Mouse (Mus musculus) left cerebral cortex, adult 2 months (tissue): ENCODE measurements around the gene Sct. TPM values are rescaled to one million over a fixed set of nuclear protein-coding genes. Genes with fewer than 3 reads are reported as not detected.
"Not testable (repeated sequence)": the region's sequence is repeated elsewhere in the genome, so short reads cannot be mapped to it uniquely, and the experiment has no call there.

ENCODE experiments used
- DNase-seq, 2 experiments: peaks; one replicate each; pipeline ENCODE4 v3.0.0; 2021 to 2022; ENCODE audit warnings: low spot score in 2 of 2, mixed read lengths in 1 of 2; ENCODE audit errors: extremely low spot score in 1 of 2
- H3K27ac ChIP-seq: fragments of 200-600 bp; 2 replicates; pipeline ENCODE4 v1.8.1; 2022
- H3K4me3 ChIP-seq: fragments of 200-600 bp; 2 replicates; pipeline ENCODE4 v1.8.1; 2022
- CTCF ChIP-seq: fragments of 200-600 bp; IDR thresholded peaks from 2 replicates; pipeline ENCODE4 v1.8.1; 2022; ENCODE audit warnings: antibody characterized with exemption, mild to moderate bottlenecking, moderate library complexity
- intact Hi-C: fragments of 180-260 bp; cut with DNase I; formaldehyde crosslinking; loops from one replicate; pipeline ENCODE4 v1.15.1; 2025
- total RNA-seq, 2 experiments: library from RNA; stranded (reverse); gene quantifications; 2 replicates each; pipeline ENCODE4 v1.2.3; 2021

Gene Sct
- total RNA-seq, 2 experiments from 2014 or later, result not detected

GRCm38 (mm10) chr7:141263640-141264039 is 15.3 kb downstream of the Sct start:
- intact Hi-C loops, result no loop called here
- Histone ChIP-seq H3K4me3 (no peak overlapping the region), H3K27ac (no peak overlapping the region)
- no peak for TF ChIP-seq CTCF
- no peak for DNase-seq

DNA sequence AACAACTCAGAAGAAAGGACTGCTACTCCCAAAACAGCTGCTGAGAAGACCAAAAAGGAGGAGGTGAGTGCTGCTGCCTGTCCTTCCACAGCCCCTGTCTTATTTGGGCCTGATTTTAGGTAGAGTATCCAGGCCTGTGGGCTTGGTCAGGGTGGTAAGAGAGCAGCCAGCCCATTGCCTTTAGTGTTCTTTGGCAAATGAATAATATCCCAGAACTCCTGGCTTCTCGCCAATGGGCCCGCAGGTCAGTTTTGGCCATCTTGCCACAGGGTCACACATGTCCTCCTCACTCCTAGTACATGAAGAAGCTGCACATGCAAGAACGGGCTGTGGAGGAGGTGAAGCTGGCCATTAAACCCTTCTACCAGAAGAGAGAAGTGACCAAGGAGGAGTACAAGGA is 17.5 kb downstream of the Sct start:
- Histone ChIP-seq H3K27ac (no peak overlapping the region), H3K4me3 (no peak overlapping the region)
- no peak for DNase-seq
- TF ChIP-seq CTCF, result no peak
- intact Hi-C loops, result no loop called here

DNA sequence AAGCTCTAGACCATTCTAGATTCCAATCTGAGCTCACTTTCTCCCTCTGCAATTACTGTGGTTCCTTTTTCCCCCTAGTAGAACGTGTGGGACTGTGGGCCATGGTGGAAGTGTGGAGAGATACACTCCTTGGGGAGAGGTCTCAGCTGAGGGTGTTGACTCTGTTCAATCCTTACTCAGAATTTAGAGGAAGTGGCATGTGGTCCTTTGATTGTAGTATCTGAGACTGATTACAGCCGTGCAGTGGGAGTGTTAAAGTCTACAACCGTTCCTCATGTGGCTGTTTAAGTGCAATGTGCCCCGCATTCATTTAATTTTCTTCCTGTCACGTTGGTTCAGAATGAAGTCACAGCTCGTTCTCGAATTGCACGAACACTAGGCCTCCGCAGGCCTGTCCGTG is 22.8 kb downstream of the Sct start:
- no peak for DNase-seq
- intact Hi-C loops, result loop anchor here (5.0 kb wide), 1 partner anchor 51 kb away; no protein-coding TSS in a partner anchor
- no peak overlapping the region for H3K4me3 ChIP-seq

DNA sequence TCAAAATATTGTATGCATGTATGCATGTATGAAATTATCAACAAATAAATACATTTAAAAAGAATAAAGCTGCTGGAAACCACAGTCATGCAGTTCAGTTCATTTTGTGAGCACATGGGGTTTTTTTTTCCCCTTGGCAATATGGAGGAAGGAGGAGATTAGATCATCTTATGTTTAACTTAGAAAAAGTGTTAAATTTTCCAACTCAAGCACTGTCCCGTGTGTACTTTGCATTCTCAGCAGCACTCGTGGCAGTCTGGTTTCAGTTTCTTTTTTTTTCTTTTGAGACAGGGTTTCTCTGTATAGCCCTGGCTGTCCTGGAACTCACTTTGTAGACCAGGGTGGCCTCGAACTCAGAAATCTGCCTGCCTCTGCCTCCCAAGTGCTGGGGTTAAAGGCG is 28.4 kb downstream of the Sct start:
- DNase-seq, H3K27ac ChIP-seq, H3K4me3 ChIP-seq, intact Hi-C loops: not testable (repeated sequence)

More for the DNA sequence above, 22.8 kb downstream of the Sct start:
- no peak for TF ChIP-seq CTCF
- no peak overlapping the region for H3K27ac ChIP-seq

DNA sequence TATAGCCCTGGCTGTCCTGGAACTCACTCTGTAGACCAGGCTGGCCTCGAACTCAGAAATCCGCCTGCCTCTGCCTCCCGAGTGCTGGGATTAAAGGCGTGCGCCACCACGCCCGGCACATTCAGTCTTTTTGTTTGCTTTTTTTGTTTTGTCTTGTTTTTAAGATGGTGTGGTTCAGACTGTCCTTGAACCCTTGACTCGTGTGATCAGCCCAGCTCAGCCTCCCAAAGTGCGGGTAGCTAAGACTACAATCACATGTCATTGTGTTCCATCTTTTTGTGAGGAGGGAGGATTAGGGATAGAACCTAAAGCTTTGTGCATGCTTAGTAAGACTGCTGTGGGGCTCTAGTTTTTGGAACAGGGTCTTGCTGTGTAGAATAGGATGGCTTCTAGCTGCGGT is 47.4 kb downstream of the Sct start:
- DNase-seq, result no peak
- Histone ChIP-seq H3K4me3 (no peak overlapping the region), H3K27ac (no peak overlapping the region)
- intact Hi-C loops, result no loop called here
- no peak for TF ChIP-seq CTCF

DNA sequence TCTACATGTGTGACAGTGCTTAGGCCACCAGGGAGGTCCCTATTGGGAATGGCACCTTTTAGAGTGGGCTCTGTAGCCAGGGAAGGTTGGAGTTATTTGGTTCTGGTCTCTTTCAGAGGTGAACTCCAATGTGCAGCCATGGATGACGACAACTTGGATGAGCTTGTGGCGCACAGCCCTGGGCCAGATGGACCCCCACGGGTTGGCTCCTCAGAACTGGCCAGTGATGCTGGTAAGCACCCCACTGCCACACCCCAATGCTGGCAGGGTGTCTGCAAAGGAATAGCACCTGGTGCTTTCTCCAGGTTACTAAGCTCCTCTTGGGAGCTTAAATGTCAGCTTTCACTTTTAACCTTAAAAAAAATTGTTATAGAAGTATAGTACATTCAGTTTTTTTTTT is 47.8 kb downstream of the Sct start:
- Histone ChIP-seq H3K4me3 (no peak overlapping the region), H3K27ac (no peak overlapping the region)
- intact Hi-C loops, result no loop called here
- no peak for TF ChIP-seq CTCF
- DNase-seq, result no peak

- TF ChIP-seq CTCF, result no peak
- DNase-seq, result no peak
- no peak overlapping the region for H3K4me3 ChIP-seq
- no peak overlapping the region for H3K27ac ChIP-seq
- intact Hi-C loops, result no loop called here
Measured at GRCm38 (mm10) chr7:141230570-141230969, 48.4 kb downstream of the Sct start.

- no peak for DNase-seq
- intact Hi-C loops, result loop anchor here (2.0 kb wide), 1 partner anchor 133 kb away; no protein-coding TSS in a partner anchor
- H3K27ac ChIP-seq, result no peak overlapping the region
- H3K4me3 ChIP-seq, result peak overlapping the region; percentile 100
- TF ChIP-seq CTCF, result no peak
Measured at GRCm38 (mm10) chr7:141229702-141230101, 49.2 kb downstream of the Sct start.

Other genes starting within 250 kb of the Sct start
- 10 to 100 TPM; 87.4 to 95.9 TPM for gene B4galnt4, start 218.0 kb downstream of the Sct start, total RNA-seq
- not detected for gene Pkp3, start 200.9 kb downstream of the Sct start, total RNA-seq
- gene Sigirr, start 178.6 kb downstream of the Sct start, total RNA-seq, result 1 to 10 TPM; 1.7 to 3.4 TPM
- not detected for gene Ano9, start 161.3 kb downstream of the Sct start, total RNA-seq
- gene Ptdss2, start 156.8 kb downstream of the Sct start, total RNA-seq, result 10 to 100 TPM; 46.9 to 51.6 TPM
- gene Rnh1, start 106.3 kb downstream of the Sct start, total RNA-seq, result 10 to 100 TPM; 36.5 to 37.3 TPM
- 100 to 1,000 TPM; 219 to 244 TPM for gene Hras, start 85.1 kb downstream of the Sct start, total RNA-seq
- gene Lrrc56, start 85.0 kb downstream of the Sct start, total RNA-seq, result 1 to 10 TPM; 3.9 to 5.0 TPM
- gene Lmntd2, start 65.1 kb downstream of the Sct start, total RNA-seq, result not detected
- gene Rassf7, start 63.3 kb downstream of the Sct start, total RNA-seq, result 1 to 10 TPM in 1 of 2 experiments, under 1 TPM in 1; 0.94 to 1.3 TPM
- gene Phrf1, start 50.3 kb downstream of the Sct start, total RNA-seq, result 10 to 100 TPM; 70.5 to 77.2 TPM
- gene Irf7, start 12.7 kb downstream of the Sct start, total RNA-seq, result 1 to 10 TPM in 1 of 2 experiments, under 1 TPM in 1; 0.59 to 1.2 TPM
- not detected for gene Cdhr5, start 2.3 kb downstream of the Sct start, total RNA-seq
- gene Drd4, start 12.9 kb upstream of the Sct start, total RNA-seq, result under 1 TPM; 0.27 to 0.44 TPM
- gene Deaf1, start 48.6 kb upstream of the Sct start, total RNA-seq, result 10 to 100 TPM; 63.1 to 63.8 TPM
- gene Tmem80, start 48.6 kb upstream of the Sct start, total RNA-seq, result 10 to 100 TPM; 33.3 to 34.9 TPM
- gene Eps8l2, start 59.7 kb upstream of the Sct start, total RNA-seq, result 1 to 10 TPM; 3.6 to 5.3 TPM
- gene Taldo1, start 113.1 kb upstream of the Sct start, total RNA-seq, result 10 to 100 TPM; 87.5 to 90.9 TPM
- 10 to 100 TPM; 38.9 to 46.5 TPM for gene Gatd1, start 135.0 kb upstream of the Sct start, total RNA-seq
- 100 to 1,000 TPM; 279 to 288 TPM for gene Cend1, start 150.4 kb upstream of the Sct start, total RNA-seq
- gene Slc25a22, start 158.8 kb upstream of the Sct start, total RNA-seq, result 100 to 1,000 TPM; 253 to 262 TPM
- gene Pidd1, start 164.9 kb upstream of the Sct start, total RNA-seq, result 1 to 10 TPM in 1 of 2 experiments, under 1 TPM in 1; 0.93 to 1.2 TPM
- 100 to 1,000 TPM; 552 to 567 TPM for gene Rplp2, start 168.2 kb upstream of the Sct start, total RNA-seq
- 10 to 100 TPM; 26.0 to 31.7 TPM for gene Pnpla2, start 176.1 kb upstream of the Sct start, total RNA-seq
- gene Cracr2b, start 182.0 kb upstream of the Sct start, total RNA-seq, result 1 to 10 TPM; 3.7 to 5.1 TPM
- 10 to 100 TPM; 30.7 to 31.4 TPM for gene Cd151, start 188.3 kb upstream of the Sct start, total RNA-seq
- 10 to 100 TPM; 38.4 to 42.3 TPM for gene Polr2l, start 196.0 kb upstream of the Sct start, total RNA-seq
- gene Tspan4, start 196.1 kb upstream of the Sct start, total RNA-seq, result 10 to 100 TPM; 13.7 to 14.4 TPM